Mouse (Mus musculus) embryonic facial prominence, embryonic 15.5 days (tissue): ENCODE data around the gene Slc7a5. TPM values are rescaled to one million over a fixed set of nuclear protein-coding genes. Genes with fewer than 3 reads are reported as not detected.

Experiments used
- ATAC-seq: fragments of 200-750 bp; cut with Nextera tagmentation; 2 replicates; pipeline ENCODE4 v1.8.0; 2017; ENCODE audit warnings: low read depth, moderate TSS enrichment; ENCODE audit not compliant: insufficient number of reproducible peaks, low FRiP score, low TSS enrichment
- H3K27ac ChIP-seq: fragments of 300-500 bp; sonication (generic); replicated peaks from 2 replicates; pipeline ENCODE4 v1.5.1; 2015; ENCODE audit warnings: mild to moderate bottlenecking, inconsistent platforms
- H3K27me3 ChIP-seq: fragments of 300-500 bp; sonication (generic); 2 replicates; pipeline ENCODE4 v1.6.1; 2015; ENCODE audit warnings: inconsistent platforms
- H3K36me3 ChIP-seq: fragments of 300-500 bp; sonication (generic); 2 replicates; pipeline ENCODE4 v1.6.1; 2015; ENCODE audit warnings: mild to moderate bottlenecking, inconsistent platforms
- H3K4me1 ChIP-seq: fragments of 300-500 bp; sonication (generic); 2 replicates; pipeline ENCODE4 v1.6.1; 2015; ENCODE audit warnings: inconsistent platforms
- H3K4me2 ChIP-seq: fragments of 300-500 bp; sonication (generic); replicated peaks from 2 replicates; pipeline ENCODE4 v1.6.1; 2015; ENCODE audit warnings: mild to moderate bottlenecking, inconsistent platforms
- H3K4me3 ChIP-seq: fragments of 300-500 bp; sonication (generic); replicated peaks from 2 replicates; pipeline ENCODE4 v1.5.1; 2015; ENCODE audit warnings: mild to moderate bottlenecking, inconsistent platforms
- H3K9ac ChIP-seq: fragments of 300-500 bp; sonication (generic); 2 replicates; pipeline ENCODE4 v1.6.1; 2015; ENCODE audit warnings: inconsistent platforms
- H3K9me3 ChIP-seq: fragments of 300-500 bp; sonication (generic); replicated peaks from 2 replicates; pipeline ENCODE4 v1.6.1; 2016; ENCODE audit warnings: inconsistent platforms
- WGBS: fragments of 180-500 bp; shearing (Covaris S2); methylation state at CpG from one replicate; pipeline ENCODE4 v1.1.7; 2015; 5-methylcytosine and 5-hydroxymethylcytosine counted together
- polyA plus RNA-seq: library from polyadenylated mRNA; unstranded; fragments of >200 nt; fragmentation: Nextera tagmentation; extraction: Ambion mirVana; gene quantifications from 2 replicates; pipeline ENCODE4 v1.2.1, GENCODE M21; 2015

Gene Slc7a5
- polyA plus RNA-seq, 1 experiment from 2014 or later = 31.9 TPM

GRCm38 (mm10) chr8:121849303-121849702, 58.2 kb downstream of the Slc7a5 start:
- H3K9ac ChIP-seq = no peak overlapping the region
- H3K4me2 ChIP-seq = no peak overlapping the region
- H3K27me3 ChIP-seq = no peaks in the 10 kb centered on the region
- H3K27ac ChIP-seq = no peak overlapping the region
- 65% methylated on average over 9 of the region's 9 CpGs for WGBS
- H3K36me3 ChIP-seq = no peaks in the 10 kb centered on the region
- no peak overlapping the region for H3K4me3 ChIP-seq
- ATAC-seq = no peak
- peaks cover 18% of the 10 kb centered on the region for H3K4me1 ChIP-seq
- H3K9me3 ChIP-seq = no peaks in the 10 kb centered on the region

DNA sequence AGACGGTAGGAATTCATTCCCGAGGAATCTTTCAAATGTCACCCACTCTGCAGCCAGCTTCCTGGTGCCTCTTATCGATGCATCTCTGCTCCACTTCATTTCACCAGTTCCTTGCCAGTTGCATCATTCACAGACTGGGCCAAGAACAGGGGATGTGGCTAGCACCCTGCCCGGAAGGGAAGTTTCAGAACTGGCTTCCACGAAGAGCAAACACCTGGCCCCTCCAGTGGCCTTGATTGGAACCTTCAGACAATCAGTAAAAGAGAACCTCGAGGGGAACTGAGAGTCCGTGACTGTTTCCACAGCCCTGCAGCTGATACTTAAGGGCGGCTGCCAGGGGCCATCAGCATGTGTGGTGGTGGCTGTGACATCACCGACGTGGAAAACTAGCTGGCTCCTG, 59.0 kb downstream of the Slc7a5 start:
- no peak for ATAC-seq
- no peaks in the 10 kb centered on the region for H3K36me3 ChIP-seq
- H3K9me3 ChIP-seq = no peaks in the 10 kb centered on the region
- peaks cover 18% of the 10 kb centered on the region for H3K4me1 ChIP-seq
- H3K27me3 ChIP-seq = no peaks in the 10 kb centered on the region
- no peak overlapping the region for H3K4me2 ChIP-seq
- 53% methylated on average over 10 of the region's 10 CpGs for WGBS
- H3K4me3 ChIP-seq = no peak overlapping the region
- no peak overlapping the region for H3K27ac ChIP-seq
- H3K9ac ChIP-seq = no peak overlapping the region

DNA sequence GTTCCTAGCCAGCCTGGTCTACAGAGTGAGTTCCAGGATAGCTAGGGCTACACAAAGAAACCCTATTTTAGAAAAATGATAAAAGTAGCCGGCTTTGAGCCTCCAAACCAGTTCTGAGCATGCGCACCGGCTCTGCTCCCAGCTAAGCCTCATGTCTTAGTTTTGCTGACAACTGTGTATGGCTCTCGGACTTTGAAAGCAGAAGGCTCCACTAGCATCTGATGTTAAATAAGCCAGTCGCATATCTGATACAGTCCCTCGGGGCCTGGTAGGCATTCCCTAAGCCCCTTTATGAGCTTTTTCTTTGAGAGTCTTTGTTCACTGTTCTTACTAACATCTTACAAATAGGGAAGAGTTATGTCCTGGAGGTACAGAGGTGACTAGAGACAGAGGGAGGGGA, 59.5 kb downstream of the Slc7a5 start:
- Histone ChIP-seq H3K27me3 (no peaks in the 10 kb centered on the region), H3K4me2 (no peak overlapping the region), H3K9me3 (no peaks in the 10 kb centered on the region), H3K9ac (no peak overlapping the region), H3K36me3 (no peaks in the 10 kb centered on the region), H3K4me3 (no peak overlapping the region), H3K27ac (no peak overlapping the region), H3K4me1 (peaks cover 14% of the 10 kb centered on the region)
- ATAC-seq = no peak
- 50% methylated on average over 6 of the region's 6 CpGs for WGBS

DNA sequence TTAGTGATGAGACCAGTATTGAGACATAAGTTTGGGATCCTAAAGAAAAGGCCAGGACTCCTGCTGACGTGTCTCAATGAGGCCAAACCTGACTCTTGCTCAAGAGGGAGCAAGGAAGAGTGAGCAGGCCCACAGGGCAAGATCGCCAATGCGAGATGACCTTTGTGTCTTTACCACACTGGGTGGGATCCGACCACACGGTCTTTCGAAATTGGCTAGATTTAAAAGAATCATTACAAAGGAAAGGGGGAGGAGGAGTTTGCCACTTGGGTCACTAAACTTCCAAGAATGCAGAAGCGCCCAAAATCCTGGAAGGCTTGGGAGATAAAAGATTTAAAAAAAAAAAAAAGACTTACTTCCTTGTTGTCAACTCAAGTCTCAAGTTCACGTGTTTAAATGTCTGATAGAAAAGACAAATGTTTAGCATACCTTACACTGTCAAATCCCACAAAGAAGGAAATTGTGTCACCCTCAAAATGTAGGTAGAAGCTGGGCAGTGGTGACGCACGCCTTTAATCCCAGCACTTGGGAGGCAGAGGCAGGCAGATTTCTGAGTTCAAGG, 60.2 kb downstream of the Slc7a5 start:
- Histone ChIP-seq H3K27ac (no peak overlapping the region), H3K27me3 (no peaks in the 10 kb centered on the region), H3K9me3 (no peaks in the 10 kb centered on the region), H3K36me3 (no peaks in the 10 kb centered on the region), H3K9ac (no peak overlapping the region), H3K4me2 (no peak overlapping the region), H3K4me1 (peaks cover 14% of the 10 kb centered on the region), H3K4me3 (no peak overlapping the region)
- ATAC-seq = no peak
- 70% methylated on average over 10 of the region's 10 CpGs for WGBS

DNA sequence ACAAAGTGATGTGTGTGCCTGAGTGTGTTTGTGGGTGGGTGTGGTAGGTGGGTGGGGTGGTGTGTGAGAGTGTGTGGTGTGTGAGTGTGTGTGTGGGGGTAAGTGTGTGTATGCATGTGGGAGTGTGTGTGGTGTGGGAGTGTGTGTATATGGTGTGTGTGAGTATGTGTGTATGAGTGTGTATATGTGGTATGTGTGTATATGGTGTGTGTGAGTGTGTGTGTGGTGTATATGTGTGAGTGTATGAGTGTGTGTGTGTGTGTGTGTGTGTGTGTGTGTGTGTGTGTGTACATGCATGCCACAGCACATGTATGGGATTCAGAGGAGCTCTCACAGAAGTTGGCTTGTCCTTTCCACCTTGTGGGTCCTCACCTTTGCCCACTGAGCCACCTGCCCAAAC, 60.7 kb downstream of the Slc7a5 start:
- Histone ChIP-seq H3K27me3 (no peaks in the 10 kb centered on the region), H3K36me3 (no peaks in the 10 kb centered on the region), H3K9me3 (no peaks in the 10 kb centered on the region), H3K27ac (no peak overlapping the region), H3K4me3 (no peak overlapping the region), H3K4me2 (no peak overlapping the region), H3K9ac (no peak overlapping the region), H3K4me1 (peaks cover 14% of the 10 kb centered on the region)
- no peak for ATAC-seq

GRCm38 (mm10) chr8:121844765-121845164, 62.7 kb downstream of the Slc7a5 start:
- H3K9me3 ChIP-seq = no peaks in the 10 kb centered on the region
- 52% methylated on average over 6 of the region's 7 CpGs for WGBS
- no peak overlapping the region for H3K9ac ChIP-seq
- H3K27ac ChIP-seq = no peak overlapping the region
- H3K4me2 ChIP-seq = no peak overlapping the region
- H3K4me3 ChIP-seq = no peak overlapping the region
- no peaks in the 10 kb centered on the region for H3K4me1 ChIP-seq
- no peaks in the 10 kb centered on the region for H3K27me3 ChIP-seq
- H3K36me3 ChIP-seq = no peaks in the 10 kb centered on the region
- no peak for ATAC-seq

- WGBS = 76% methylated on average over 3 of the region's 3 CpGs
These were observed 64.2 kb downstream of the Slc7a5 start for GRCm38 (mm10) chr8:121843184-121843733.

DNA sequence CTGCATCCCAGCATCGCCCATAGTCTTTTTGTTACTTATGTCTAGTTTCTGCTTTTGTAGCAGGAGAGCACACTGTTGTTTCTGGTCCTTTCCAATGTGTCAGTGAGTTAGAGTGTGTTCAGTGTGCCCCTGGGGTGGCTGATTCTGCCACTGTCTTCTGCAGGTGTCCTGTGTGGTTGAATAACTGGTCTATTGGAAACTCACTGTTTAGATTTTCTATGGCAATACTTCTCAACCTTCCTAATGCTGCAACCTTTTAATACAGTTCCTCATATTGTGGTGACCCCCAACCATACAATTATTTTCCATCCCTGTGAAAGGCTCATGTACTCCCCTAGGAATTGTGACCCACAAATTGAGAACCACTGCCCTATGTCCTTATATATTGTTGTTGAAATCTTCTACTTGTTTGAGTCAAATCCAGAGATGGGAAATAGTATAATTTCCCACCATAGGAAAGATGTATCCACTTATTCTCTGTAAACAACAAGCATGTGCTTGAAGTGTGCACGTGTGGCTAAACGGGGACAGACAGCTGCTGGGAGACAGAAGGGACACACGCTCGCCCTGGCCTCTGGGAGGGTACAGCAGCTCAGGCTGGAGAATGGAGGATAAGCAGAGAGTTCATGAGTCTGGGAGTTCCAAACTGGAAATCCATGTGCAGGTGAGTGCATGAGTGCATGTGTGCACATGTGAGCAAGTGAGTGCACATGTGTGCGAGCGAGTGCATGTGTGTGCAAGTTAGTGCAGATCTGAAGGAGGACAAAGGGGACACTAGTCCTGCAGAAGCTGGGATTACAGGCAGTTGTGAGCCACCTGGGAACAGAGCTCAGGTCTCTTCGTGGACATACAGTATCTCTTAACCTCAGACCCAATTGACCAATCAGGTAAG, 65.2 kb downstream of the Slc7a5 start:
- Histone ChIP-seq H3K9me3 (no peaks in the 10 kb centered on the region), H3K4me2 (no peak overlapping the region), H3K9ac (no peak overlapping the region), H3K27ac (no peak overlapping the region), H3K27me3 (no peaks in the 10 kb centered on the region), H3K4me3 (no peak overlapping the region), H3K4me1 (no peaks in the 10 kb centered on the region), H3K36me3 (no peaks in the 10 kb centered on the region)
- 81% methylated on average over 8 of the region's 8 CpGs for WGBS
- no peak for ATAC-seq

More at GRCm38 (mm10) chr8:121843184-121843733, 64.2 kb downstream of the Slc7a5 start:
- Histone ChIP-seq H3K9me3 (no peaks in the 10 kb centered on the region), H3K36me3 (no peaks in the 10 kb centered on the region), H3K4me1 (no peaks in the 10 kb centered on the region), H3K27ac (no peak overlapping the region), H3K4me2 (no peak overlapping the region), H3K27me3 (no peaks in the 10 kb centered on the region), H3K9ac (no peak overlapping the region), H3K4me3 (no peak overlapping the region)
- no peak for ATAC-seq

DNA sequence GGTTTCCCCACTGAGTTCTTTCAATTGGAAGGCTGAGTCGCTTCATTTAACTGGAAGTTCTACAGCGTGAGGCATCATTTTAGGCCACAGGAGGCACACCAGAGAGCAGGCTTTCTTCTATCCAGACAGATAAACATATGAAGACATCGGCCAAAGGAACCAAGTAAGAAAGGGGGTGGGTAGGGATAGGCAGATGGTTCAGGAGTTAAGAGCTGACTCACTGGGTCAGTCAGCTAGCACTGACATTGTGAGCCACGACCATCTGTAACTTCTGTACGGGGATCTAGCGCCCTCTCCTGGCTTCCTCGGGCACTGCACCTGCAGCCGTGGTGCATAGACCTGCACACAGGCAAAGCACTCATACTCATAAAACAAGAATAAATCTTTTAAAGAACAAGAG, 66.3 kb downstream of the Slc7a5 start:
- Histone ChIP-seq H3K27ac (no peak overlapping the region), H3K9me3 (no peaks in the 10 kb centered on the region), H3K4me2 (no peak overlapping the region), H3K4me1 (no peaks in the 10 kb centered on the region), H3K27me3 (no peaks in the 10 kb centered on the region), H3K36me3 (no peaks in the 10 kb centered on the region), H3K9ac (no peak overlapping the region), H3K4me3 (no peak overlapping the region)
- ATAC-seq = no peak
- 57% methylated on average over 8 of the region's 8 CpGs for WGBS

GRCm38 (mm10) chr8:121832503-121832902, 75.0 kb downstream of the Slc7a5 start:
- H3K4me2 ChIP-seq = no peak overlapping the region
- H3K4me3 ChIP-seq = no peak overlapping the region
- no peak overlapping the region for H3K27ac ChIP-seq
- H3K36me3 ChIP-seq = no peaks in the 10 kb centered on the region
- peaks cover 20% of the 10 kb centered on the region for H3K4me1 ChIP-seq
- 14% methylated on average over 6 of the region's 6 CpGs for whole genome bisulfite sequencing
- no peaks in the 10 kb centered on the region for H3K9me3 ChIP-seq
- no peak for ATAC-seq
- no peak overlapping the region for H3K9ac ChIP-seq
- no peaks in the 10 kb centered on the region for H3K27me3 ChIP-seq

GRCm38 (mm10) chr8:121832061-121832460, 75.4 kb downstream of the Slc7a5 start:
- no peaks in the 10 kb centered on the region for H3K9me3 ChIP-seq
- H3K4me2 ChIP-seq = no peak overlapping the region
- no peak overlapping the region for H3K4me3 ChIP-seq
- H3K27me3 ChIP-seq = no peaks in the 10 kb centered on the region
- H3K36me3 ChIP-seq = no peaks in the 10 kb centered on the region
- no peak for ATAC-seq
- H3K4me1 ChIP-seq = peaks cover 20% of the 10 kb centered on the region
- H3K27ac ChIP-seq = no peak overlapping the region
- 69% methylated on average over 2 of the region's 2 CpGs for WGBS
- no peak overlapping the region for H3K9ac ChIP-seq
